Mouse (Mus musculus) hindbrain, embryonic 16.5 days (tissue): ENCODE data around the gene Ntrk3. TPM values are rescaled to one million over a fixed set of nuclear protein-coding genes. Genes with fewer than 3 reads are reported as not detected.

Experiments used
- ATAC-seq: fragments of 200-750 bp; cut with Nextera tagmentation; 2 replicates; pipeline ENCODE4 v1.8.0; 2017; ENCODE audit warnings: moderate TSS enrichment, moderate library complexity
- H3K27ac ChIP-seq: fragments of 300-500 bp; sonication (generic); 2 replicates; pipeline ENCODE4 v1.5.1; 2014; ENCODE audit warnings: low read depth, mild to moderate bottlenecking, control low read depth, low read length, moderate library complexity
- H3K27me3 ChIP-seq: fragments of 300-500 bp; sonication (generic); replicated peaks from 2 replicates; pipeline ENCODE4 v1.6.1; 2014; ENCODE audit warnings: low read length; ENCODE audit not compliant: control insufficient read depth, insufficient read depth
- H3K36me3 ChIP-seq: fragments of 300-500 bp; sonication (generic); 2 replicates; pipeline ENCODE4 v1.6.1; 2014; ENCODE audit warnings: mild to moderate bottlenecking, low read length, moderate library complexity, mixed read lengths; ENCODE audit not compliant: control insufficient read depth, insufficient read depth
- H3K4me1 ChIP-seq: fragments of 300-500 bp; sonication (generic); 2 replicates; pipeline ENCODE4 v1.6.1; 2014; ENCODE audit warnings: low read depth, low read length; ENCODE audit not compliant: control insufficient read depth, insufficient read depth
- H3K4me2 ChIP-seq: fragments of 300-500 bp; sonication (generic); 2 replicates; pipeline ENCODE4 v1.6.1; 2014; ENCODE audit warnings: mild to moderate bottlenecking, low read length, control low read depth, moderate library complexity
- H3K4me3 ChIP-seq: fragments of 300-500 bp; sonication (generic); 2 replicates; pipeline ENCODE4 v1.5.1; 2014; ENCODE audit warnings: mild to moderate bottlenecking, low read length, control low read depth, moderate library complexity
- H3K9ac ChIP-seq: fragments of 300-500 bp; sonication (generic); 2 replicates; pipeline ENCODE4 v1.6.1; 2014; ENCODE audit warnings: low read depth, mild to moderate bottlenecking, control low read depth, low read length, moderate library complexity
- H3K9me3 ChIP-seq: fragments of 300-500 bp; sonication (generic); 2 replicates; pipeline ENCODE4 v1.6.1; 2014; ENCODE audit warnings: mild to moderate bottlenecking, low read length, moderate library complexity; ENCODE audit not compliant: control insufficient read depth
- WGBS: fragments of 180-500 bp; shearing (Covaris S2); extraction: QIAGEN DNeasy Blood & Tissue Kit; methylation state at CpG from one replicate; pipeline ENCODE4 v1.1.7; 2014; 5-methylcytosine and 5-hydroxymethylcytosine counted together
- polyA plus RNA-seq: library from polyadenylated mRNA; unstranded; fragments of >200 nt; fragmentation: Nextera tagmentation; extraction: Ambion mirVana; gene quantifications from 2 replicates; pipeline ENCODE4 v1.2.1, GENCODE M21; 2015

The Ntrk3 gene
- polyA plus RNA-seq, 1 experiment from 2014 or later = 23.8 TPM

DNA sequence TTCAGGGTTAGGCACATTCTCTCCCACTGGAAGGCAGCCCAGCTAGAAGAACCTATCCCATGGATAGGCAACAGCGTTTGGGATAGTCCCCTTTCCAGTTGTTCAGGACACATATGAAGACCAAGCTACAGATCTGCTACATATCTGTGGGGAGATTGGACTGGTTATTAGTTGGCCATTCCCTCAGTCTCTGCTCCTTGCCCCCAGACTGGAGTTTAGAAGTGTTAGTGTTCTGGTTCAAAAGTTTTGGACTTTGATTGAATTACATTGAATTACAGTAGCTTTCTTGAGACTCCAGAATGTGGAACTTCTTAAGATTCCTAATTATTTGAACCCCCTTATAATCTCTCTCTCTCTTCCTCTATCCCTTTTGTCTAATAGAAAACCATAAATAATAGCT, 607.8 kb downstream of the Ntrk3 start:
- ATAC-seq = no peak
- Histone ChIP-seq H3K27ac (no peak overlapping the region), H3K9ac (no peak overlapping the region)

More for the DNA sequence above, 607.8 kb downstream of the Ntrk3 start:
- H3K4me1 ChIP-seq = no peaks in the 10 kb centered on the region
- no peaks in the 10 kb centered on the region for H3K27me3 ChIP-seq
- WGBS = 85% methylated on average over 1 of the region's 1 CpGs
- no peaks in the 10 kb centered on the region for H3K36me3 ChIP-seq
- no peak overlapping the region for H3K4me3 ChIP-seq
- no peaks in the 10 kb centered on the region for H3K9me3 ChIP-seq
- H3K4me2 ChIP-seq = no peak overlapping the region

Other genes with a start within 250 kb of the Ntrk3 start
- 72.1 and 73.1 TPM in 2 replicates for gene Mrps11, start 45.1 kb upstream of the Ntrk3 start, polyA plus RNA-seq
- gene Mrpl46, start 45.5 kb upstream of the Ntrk3 start, polyA plus RNA-seq = 58.0 and 61.4 TPM in 2 replicates
- gene Det1, start 109.3 kb upstream of the Ntrk3 start, polyA plus RNA-seq = 9.9 and 12.1 TPM in 2 replicates
- 57.7 and 65.3 TPM in 2 replicates for gene Aen, start 157.8 kb upstream of the Ntrk3 start, polyA plus RNA-seq
- gene Isg20, start 175.4 kb upstream of the Ntrk3 start, polyA plus RNA-seq = 1.6 and 2.1 TPM in 2 replicates